Comparison of ENCODE assay signal across 25 mouse cellular contexts in genomic region chr11:8828836-8829526, GRCm38 (mm10).
DNase-seq lines count a peak whose midpoint lies in the region; ATAC-seq lines count a peak whose summit lies in the region.
"Had no signal": no experiment of that assay in that cellular context is flagged by ENCODE, and none has a peak within 500 bp of the region (broad histone marks: within the 10 kb centered on the region; RNA-seq: fewer than 3 reads in every experiment).

No protein-coding gene starts in this region.

- no peak for ATAC-seq in kidney, embryonic 16.5 days (ENCODE audit: low FRiP score, low TSS enrichment)
- peak; percentile 65; the same call in 1 of the 2 replicates for ATAC-seq in lung, embryonic 16.5 days (ENCODE audit: low read depth)
- ATAC-seq: forebrain, embryonic 13.5 days had no signal

- H3K27me3 ChIP-seq in heart, embryonic 10.5 days (ENCODE audit: insufficient read depth, poor library complexity, severe bottlenecking), result no peaks in the 10 kb centered on the region
- no peaks in the 10 kb centered on the region for H3K27me3 ChIP-seq in kidney, embryonic 16.5 days (ENCODE audit: insufficient read depth, low read length)
- no peaks in the 10 kb centered on the region for H3K27me3 ChIP-seq in lung, embryonic 16.5 days (ENCODE audit: control insufficient read depth, insufficient read depth, low read depth, low read length)
- H3K27me3 ChIP-seq: forebrain, embryonic 13.5 days; hindbrain, embryonic 13.5 days; megakaryocyte, embryonic 14.5 days; midbrain, embryonic 12.5 days; neural tube, embryonic 13.5 days had no signal

- no peak overlapping the region for H3K4me2 ChIP-seq in kidney, embryonic 16.5 days (replicated peaks; ENCODE audit: low read depth, low read length)
- no peak overlapping the region for H3K4me2 ChIP-seq in lung, embryonic 16.5 days (ENCODE audit: low read depth, low read length)
- H3K4me2 ChIP-seq: forebrain, embryonic 13.5 days; hindbrain, embryonic 13.5 days; midbrain, embryonic 12.5 days; neural tube, embryonic 13.5 days had no signal

- H3K36me3 ChIP-seq in heart, embryonic 10.5 days, result no peaks in the 10 kb centered on the region
- no peaks in the 10 kb centered on the region for H3K36me3 ChIP-seq in kidney, embryonic 16.5 days (ENCODE audit: insufficient read depth, low read length)
- H3K36me3 ChIP-seq in lung, embryonic 16.5 days (ENCODE audit: control insufficient read depth, insufficient read depth, low read length), result no peaks in the 10 kb centered on the region
- H3K36me3 ChIP-seq: G1E; hindbrain, embryonic 13.5 days; midbrain, embryonic 12.5 days; neural tube, embryonic 13.5 days had no signal

- H3K4me1 ChIP-seq in heart, embryonic 10.5 days, result peaks cover 6% of the 10 kb centered on the region; the same call in 1 of the 2 replicates
- peaks cover 18% of the 10 kb centered on the region for H3K4me1 ChIP-seq in kidney, embryonic 16.5 days (ENCODE audit: insufficient read depth, low read length)
- H3K4me1 ChIP-seq in lung, embryonic 16.5 days (replicated peaks; ENCODE audit: control insufficient read depth, insufficient read depth, low read length), result peaks cover 9% of the 10 kb centered on the region
- H3K4me1 ChIP-seq: forebrain, embryonic 13.5 days; hindbrain, embryonic 13.5 days; megakaryocyte, embryonic 14.5 days; midbrain, embryonic 12.5 days; neural tube, embryonic 13.5 days had no signal

- 67% methylated on average over 9 of the region's 9 CpGs for WGBS in heart, embryonic 10.5 days
- WGBS in kidney, embryonic 16.5 days, result 68% methylated on average over 9 of the region's 9 CpGs
- 52% methylated on average over 9 of the region's 9 CpGs for WGBS in lung, embryonic 16.5 days

- no peak overlapping the region for H3K27ac ChIP-seq in heart, embryonic 10.5 days
- H3K27ac ChIP-seq in kidney, embryonic 16.5 days (ENCODE audit: low read length), result peak overlapping the region; percentile 66
- H3K27ac ChIP-seq in lung, embryonic 16.5 days (ENCODE audit: low read length), result peak overlapping the region; percentile 48
- H3K27ac ChIP-seq: forebrain, embryonic 13.5 days; hindbrain, embryonic 13.5 days; midbrain, embryonic 12.5 days; neural tube, embryonic 13.5 days had no signal

- peak; percentile 24 for DNase-seq in heart, embryonic 10.5 days (ENCODE audit: low spot score)
- no peak for DNase-seq in heart, postnatal 25 days (ENCODE audit: low spot score)
- no peak for DNase-seq in kidney, postnatal 10 days
- DNase-seq in lung, postnatal 14 days, result no peak
- peak; percentile 19 for DNase-seq in lung, postnatal 36 days
- DNase-seq in frontal cortex, postnatal 25 days (ENCODE audit: low spot score in 2 of 2), result no peak
- DNase-seq: adrenal gland, adult 8-10 months; cerebellum, adult 11 months; cerebellum, adult 9-10 months; cerebellum, postnatal 36 days; gastrocnemius, postnatal 14 days; heart, adult 18-20 months; heart, postnatal 14 days; layer of hippocampus, adult 9-11 months; right cerebral cortex, postnatal 4 days; thymus, adult 2 months; thymus, postnatal 36 days had no signal

- no peak overlapping the region for H3K9ac ChIP-seq in kidney, embryonic 16.5 days (replicated peaks; ENCODE audit: low read length)
- H3K9ac ChIP-seq in lung, embryonic 16.5 days (ENCODE audit: low read length), result no peak overlapping the region
- H3K9ac ChIP-seq: forebrain, embryonic 13.5 days; hindbrain, embryonic 13.5 days; midbrain, embryonic 12.5 days; neural tube, embryonic 13.5 days had no signal

- intact Hi-C loops in heart, postnatal 25 days (cut with DNase I), result no loop called here

- no peaks in the 10 kb centered on the region for H3K9me3 ChIP-seq in heart, embryonic 10.5 days
- no peaks in the 10 kb centered on the region for H3K9me3 ChIP-seq in kidney, embryonic 16.5 days (ENCODE audit: low read length)
- H3K9me3 ChIP-seq in lung, embryonic 16.5 days (ENCODE audit: control insufficient read depth, low read length), result no peaks in the 10 kb centered on the region
- H3K9me3 ChIP-seq: forebrain, embryonic 13.5 days; G1E; hindbrain, embryonic 13.5 days; megakaryocyte, embryonic 14.5 days; midbrain, embryonic 12.5 days; neural tube, embryonic 13.5 days had no signal

- no peak overlapping the region for H3K4me3 ChIP-seq in heart, embryonic 10.5 days
- no peak overlapping the region for H3K4me3 ChIP-seq in kidney, embryonic 16.5 days (ENCODE audit: low read length)
- no peak overlapping the region for H3K4me3 ChIP-seq in lung, embryonic 16.5 days (ENCODE audit: low read length)
- H3K4me3 ChIP-seq: forebrain, embryonic 13.5 days; hindbrain, embryonic 13.5 days; megakaryocyte, embryonic 14.5 days; midbrain, embryonic 12.5 days; neural tube, embryonic 13.5 days had no signal

Comparison
In these comparisons a context has a peak if more than half of its experiments do, and no peak if none do; other contexts are left out.
1. DNase-seq: peak in heart, embryonic 10.5 days (single experiment) and lung, postnatal 36 days (single experiment); none in heart, postnatal 25 days (single experiment), kidney, postnatal 10 days (single experiment), lung, postnatal 14 days (single experiment) and frontal cortex, postnatal 25 days (0 of 2).